In genomic region chr14:77272931-77273446, GRCm38 (mm10) we compare ENCODE assay signal across 10 mouse cellular contexts.
A peak's percentile ranks its signal among the peaks of the same experiment; 100 is the strongest.
DNase-seq lines count a peak whose midpoint lies in the region; ATAC-seq lines count a peak whose summit lies in the region.
"Had no signal": no experiment of that assay in that cellular context is flagged by ENCODE, and none has a peak within 500 bp of the region (broad histone marks: within the 10 kb centered on the region; RNA-seq: fewer than 3 reads in every experiment).

No protein-coding gene starts in this region.

- H3K9me3 ChIP-seq in forebrain, embryonic 14.5 days (replicated peaks; ENCODE audit: control insufficient read depth, low read length): no peaks in the 10 kb centered on the region
- H3K9me3 ChIP-seq in hindbrain, embryonic 11.5 days (ENCODE audit: control insufficient read depth, low read length): no peaks in the 10 kb centered on the region
- no peaks in the 10 kb centered on the region for H3K9me3 ChIP-seq in midbrain, embryonic 15.5 days
- H3K9me3 ChIP-seq: liver, embryonic 13.5 days had no signal

- WGBS in forebrain, embryonic 14.5 days: 60% methylated on average over 13 of the region's 13 CpGs
- 61% methylated on average over 13 of the region's 13 CpGs for WGBS in hindbrain, embryonic 11.5 days
- 34% methylated on average over 13 of the region's 13 CpGs for WGBS in midbrain, embryonic 15.5 days

- H3K36me3 ChIP-seq in forebrain, embryonic 14.5 days (ENCODE audit: control insufficient read depth, insufficient read depth, low read length): no peaks in the 10 kb centered on the region
- H3K36me3 ChIP-seq in hindbrain, embryonic 11.5 days (ENCODE audit: control insufficient read depth, insufficient read depth, low read length): no peaks in the 10 kb centered on the region
- no peaks in the 10 kb centered on the region for H3K36me3 ChIP-seq in midbrain, embryonic 15.5 days (replicated peaks)
- H3K36me3 ChIP-seq: liver, embryonic 13.5 days had no signal

- H3K4me1 ChIP-seq in forebrain, embryonic 14.5 days (ENCODE audit: control insufficient read depth, insufficient read depth, low read length): peaks cover 2% of the 10 kb centered on the region; the same call in 1 of the 2 replicates
- no peaks in the 10 kb centered on the region; the same call in 1 of the 2 replicates for H3K4me1 ChIP-seq in hindbrain, embryonic 11.5 days (replicated peaks; ENCODE audit: control insufficient read depth, insufficient read depth, low read length)
- peaks cover 17% of the 10 kb centered on the region for H3K4me1 ChIP-seq in midbrain, embryonic 15.5 days
- H3K4me1 ChIP-seq: liver, embryonic 13.5 days had no signal

- DNase-seq in left cerebral cortex, adult 18-20 months (ENCODE audit: low spot score in 2 of 2): peak; percentile 15 to 31
- no peak for DNase-seq in left cerebral cortex, adult 11 months (ENCODE audit: low spot score)
- DNase-seq in forebrain, embryonic 14.5 days (ENCODE audit: low spot score): no peak
- peak; percentile 14 for DNase-seq in hindbrain, embryonic 11.5 days (ENCODE audit: low spot score)
- DNase-seq in cerebellum, postnatal 4 days (ENCODE audit: low spot score in 2 of 2): no peak
- DNase-seq in thymus, postnatal 10 days (ENCODE audit: low spot score in 2 of 2): no peak
- DNase-seq: cerebellum, adult 8-10 months; layer of hippocampus, adult 9-11 months; liver, embryonic 13.5 days had no signal

- H3K4me2 ChIP-seq in forebrain, embryonic 14.5 days (ENCODE audit: low read length): no peak overlapping the region
- H3K4me2 ChIP-seq in hindbrain, embryonic 11.5 days (replicated peaks; ENCODE audit: low read depth, low read length): no peak overlapping the region
- H3K4me2 ChIP-seq in midbrain, embryonic 15.5 days: peak overlapping the region; percentile 17; the same call in 1 of the 2 replicates
- H3K4me2 ChIP-seq: liver, embryonic 13.5 days had no signal

- no peak overlapping the region for H3K4me3 ChIP-seq in forebrain, embryonic 14.5 days (ENCODE audit: low read depth, low read length)
- no peak overlapping the region for H3K4me3 ChIP-seq in hindbrain, embryonic 11.5 days (ENCODE audit: low read depth, low read length)
- no peak overlapping the region for H3K4me3 ChIP-seq in midbrain, embryonic 15.5 days
- H3K4me3 ChIP-seq: liver, embryonic 13.5 days had no signal

- no peak for ATAC-seq in forebrain, embryonic 14.5 days
- peak; percentile 40; the same call in 1 of the 2 replicates for ATAC-seq in hindbrain, embryonic 11.5 days (ENCODE audit: low FRiP score)
- peak; percentile 40; the same call in 1 of the 2 replicates for ATAC-seq in midbrain, embryonic 15.5 days (replicated peaks)

- peak overlapping the region; percentile 44; the same call in 1 of the 2 replicates for H3K27ac ChIP-seq in forebrain, embryonic 14.5 days (ENCODE audit: low read depth, low read length)
- H3K27ac ChIP-seq in hindbrain, embryonic 11.5 days (ENCODE audit: low read depth, low read length): peak overlapping the region; percentile 33
- peak overlapping the region; percentile 34; the same call in 1 of the 2 replicates for H3K27ac ChIP-seq in midbrain, embryonic 15.5 days
- H3K27ac ChIP-seq: liver, embryonic 13.5 days had no signal

- H3K9ac ChIP-seq in forebrain, embryonic 14.5 days (ENCODE audit: low read length): no peak overlapping the region
- no peak overlapping the region for H3K9ac ChIP-seq in hindbrain, embryonic 11.5 days (ENCODE audit: low read depth, low read length)
- H3K9ac ChIP-seq in midbrain, embryonic 15.5 days: no peak overlapping the region
- H3K9ac ChIP-seq: liver, embryonic 13.5 days had no signal

- H3K27me3 ChIP-seq in forebrain, embryonic 14.5 days (replicated peaks; ENCODE audit: control insufficient read depth, insufficient read depth, low read length): no peaks in the 10 kb centered on the region
- no peaks in the 10 kb centered on the region for H3K27me3 ChIP-seq in hindbrain, embryonic 11.5 days (ENCODE audit: control insufficient read depth, insufficient read depth, low read length)
- H3K27me3 ChIP-seq in midbrain, embryonic 15.5 days (replicated peaks): no peaks in the 10 kb centered on the region
- H3K27me3 ChIP-seq: liver, embryonic 13.5 days had no signal

Comparison
In these comparisons a context has a peak if more than half of its experiments do, and no peak if none do; other contexts are left out.
1. DNase-seq: peak in left cerebral cortex, adult 18-20 months (2 of 2) and hindbrain, embryonic 11.5 days (single experiment); none in left cerebral cortex, adult 11 months (single experiment), forebrain, embryonic 14.5 days (single experiment), cerebellum, postnatal 4 days (0 of 2) and thymus, postnatal 10 days (0 of 2).
2. Peak in every context shown above with its lines, with median percentiles within 50 percentile points of each other: H3K27ac ChIP-seq.